Mouse (Mus musculus): ENCODE data around the gene Rnf150.

GRCm38 (mm10) chr8:82995727-82996438 is 132.7 kb downstream of the Rnf150 start:
- TF ChIP-seq CTCF (IDR thresholded peaks at IDR 0.05; ENCODE audit: control insufficient read depth, insufficient read depth, insufficient read length), result no peak
- no peak for TF ChIP-seq MAX (IDR thresholded peaks at IDR 0.05)

Data from C2C12 (cell line).